Mouse (Mus musculus) testis, adult 2 months (tissue): ENCODE results near the gene Npl. TPM values are rescaled to one million over a fixed set of nuclear protein-coding genes. Genes with fewer than 3 reads are reported as not detected.
"Not testable (repeated sequence)": the region's sequence is repeated elsewhere in the genome, so short reads cannot be mapped to it uniquely, and the experiment has no call there.

Source experiments
- H3K27ac ChIP-seq: fragments of 200-500 bp; 2 replicates; pipeline ENCODE4 v1.5.1; 2012; ENCODE audit warnings: low read depth, low read length; ENCODE audit not compliant: control insufficient read depth, insufficient read depth
- H3K27me3 ChIP-seq: fragments of 200-500 bp; 2 replicates; pipeline ENCODE4 v1.6.1; 2012; ENCODE audit warnings: mild to moderate bottlenecking, low read length, moderate library complexity; ENCODE audit not compliant: control insufficient read depth, insufficient read depth
- H3K36me3 ChIP-seq: fragments of 200-500 bp; 2 replicates; pipeline ENCODE4 v1.6.1; 2012; ENCODE audit warnings: mild to moderate bottlenecking, low read length; ENCODE audit not compliant: control insufficient read depth, insufficient read depth
- H3K4me1 ChIP-seq: fragments of 200-500 bp; 2 replicates; pipeline ENCODE4 v1.6.1; 2012; ENCODE audit warnings: low read length; ENCODE audit not compliant: control insufficient read depth, insufficient read depth
- H3K4me3 ChIP-seq: fragments of 200-500 bp; 2 replicates; pipeline ENCODE4 v1.5.1; 2012; ENCODE audit warnings: low read depth, mild to moderate bottlenecking, low read length, moderate library complexity, mixed read lengths; ENCODE audit not compliant: control insufficient read depth
- CTCF ChIP-seq: fragments of 200-500 bp; IDR thresholded peaks from 2 replicates; pipeline ENCODE4 v1.5.1; 2012; ENCODE audit warnings: low read depth, mild to moderate bottlenecking, inconsistent platforms, low read length, moderate library complexity; ENCODE audit not compliant: control insufficient read depth, insufficient read depth, insufficient replicate concordance
- POLR2A ChIP-seq: fragments of 200-500 bp; IDR thresholded peaks from 2 replicates; pipeline ENCODE4 v1.6.1; 2012; ENCODE audit warnings: low read depth, mild to moderate bottlenecking, inconsistent platforms, low read length, moderate library complexity; ENCODE audit not compliant: control insufficient read depth
- polyA plus RNA-seq: library from polyadenylated mRNA; depleted of rRNA; stranded (reverse); fragments of >200 nt; gene quantifications from 2 replicates; pipeline ENCODE4 v1.2.3, GENCODE M21; 2012

Gene Npl
- polyA plus RNA-seq, 1 experiment: 5.6 TPM

GRCm38 (mm10) chr1:153542726-153543320, 7.0 kb downstream of the Npl start:
- TF ChIP-seq CTCF (no peak), POLR2A (no peak)
- H3K4me3 ChIP-seq: no peak overlapping the region
- H3K27ac ChIP-seq: peak overlapping the region; percentile 51
- H3K27me3 ChIP-seq: no peaks in the 10 kb centered on the region
- no peaks in the 10 kb centered on the region for H3K36me3 ChIP-seq
- no peaks in the 10 kb centered on the region; the same call in 1 of the 2 replicates for H3K4me1 ChIP-seq

GRCm38 (mm10) chr1:153540753-153541152, 9.1 kb downstream of the Npl start:
- TF ChIP-seq CTCF (no peak), POLR2A (no peak)
- Histone ChIP-seq H3K4me3 (no peak overlapping the region), H3K27me3 (no peaks in the 10 kb centered on the region), H3K27ac (no peak overlapping the region), H3K4me1 (no peaks in the 10 kb centered on the region; the same call in 1 of the 2 replicates), H3K36me3 (no peaks in the 10 kb centered on the region)

- no peak overlapping the region for H3K4me3 ChIP-seq
- H3K36me3 ChIP-seq: no peaks in the 10 kb centered on the region
- H3K4me1 ChIP-seq: no peaks in the 10 kb centered on the region; the same call in 1 of the 2 replicates
- TF ChIP-seq CTCF (no peak), POLR2A (no peak)
- peak overlapping the region; percentile 30; the same call in 1 of the 2 replicates for H3K27ac ChIP-seq
- H3K27me3 ChIP-seq: no peaks in the 10 kb centered on the region
Observed at GRCm38 (mm10) chr1:153539739-153540333, 10.0 kb downstream of the Npl start.

- H3K27ac ChIP-seq: no peak overlapping the region
- no peaks in the 10 kb centered on the region; the same call in 1 of the 2 replicates for H3K4me1 ChIP-seq
- no peak overlapping the region for H3K4me3 ChIP-seq
- TF ChIP-seq POLR2A (0 out of 2 replicates have a peak, but pooled peaks have one; percentile 10), CTCF (no peak)
- H3K27me3 ChIP-seq: no peaks in the 10 kb centered on the region
- no peaks in the 10 kb centered on the region for H3K36me3 ChIP-seq
Observed at GRCm38 (mm10) chr1:153535611-153536010, 14.2 kb downstream of the Npl start.

GRCm38 (mm10) chr1:153532896-153533295, 16.9 kb downstream of the Npl start:
- not testable (repeated sequence) for H3K27me3 ChIP-seq, H3K36me3 ChIP-seq, H3K4me1 ChIP-seq, H3K27ac ChIP-seq, H3K4me3 ChIP-seq

- H3K27ac ChIP-seq: no peak overlapping the region
- H3K4me3 ChIP-seq: no peak overlapping the region
- H3K27me3 ChIP-seq: no peaks in the 10 kb centered on the region
- H3K36me3 ChIP-seq: no peaks in the 10 kb centered on the region
- H3K4me1 ChIP-seq: no peaks in the 10 kb centered on the region
- TF ChIP-seq CTCF (no peak), POLR2A (no peak)
Observed at GRCm38 (mm10) chr1:153532234-153532841, 17.5 kb downstream of the Npl start.

- Histone ChIP-seq H3K27me3 (no peaks in the 10 kb centered on the region), H3K4me3 (no peak overlapping the region), H3K4me1 (no peaks in the 10 kb centered on the region), H3K27ac (no peak overlapping the region), H3K36me3 (no peaks in the 10 kb centered on the region)
- TF ChIP-seq CTCF (no peak), POLR2A (no peak)
Observed at GRCm38 (mm10) chr1:153531677-153532233, 18.1 kb downstream of the Npl start.

GRCm38 (mm10) chr1:153522116-153522515, 27.7 kb downstream of the Npl start:
- Histone ChIP-seq H3K27ac (no peak overlapping the region), H3K4me3 (no peak overlapping the region), H3K27me3 (no peaks in the 10 kb centered on the region), H3K4me1 (no peaks in the 10 kb centered on the region), H3K36me3 (no peaks in the 10 kb centered on the region)
- no peak for TF ChIP-seq CTCF
- TF ChIP-seq POLR2A: no peak
